Comparison of ENCODE assay signal across 8 mouse cellular contexts in the genomic region with DNA sequence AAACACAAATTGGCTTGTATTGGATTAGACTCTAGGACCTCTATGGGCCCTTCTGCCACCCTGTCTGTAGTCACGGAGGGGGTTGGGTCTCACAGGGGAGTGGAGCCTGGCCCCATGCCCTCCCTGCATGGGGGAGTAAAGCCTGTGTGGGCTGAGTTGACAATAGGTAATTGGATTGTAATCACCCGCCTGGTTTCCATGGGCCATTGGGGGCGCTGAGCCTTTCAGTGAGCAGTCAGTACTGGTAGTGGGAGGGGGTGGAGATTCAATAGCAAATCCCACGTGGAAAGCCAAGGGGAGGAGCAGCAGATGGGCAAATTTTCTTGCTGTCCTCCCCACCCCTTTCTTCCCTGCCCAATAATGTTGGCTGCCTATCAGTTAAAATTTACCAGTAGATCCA. TPM values are rescaled to one million over a fixed set of nuclear protein-coding genes. Genes with fewer than 3 reads are reported as not detected.
DNase-seq lines count a peak whose midpoint lies in the region.

No protein-coding gene starts in this region.

- peak; percentile 66 to 72 for DNase-seq in right cerebral cortex, postnatal 10 days (ENCODE audit: low spot score in 2 of 2)
- no peak for DNase-seq in right cerebral cortex, adult 2 months (ENCODE audit: low spot score in 2 of 2)
- peak; percentile 35 for DNase-seq in embryo, embryonic 9.5 days (ENCODE audit: extremely low spot score)
- peak; percentile 48 to 56 for DNase-seq in layer of hippocampus, postnatal 10 days (ENCODE audit: low spot score in 2 of 2)
- DNase-seq in right cerebral cortex, postnatal 14 days = peak; percentile 13
- DNase-seq in lung, postnatal 36 days = no peak
- no peak for DNase-seq in left cerebral cortex, adult 9 months (ENCODE audit: low spot score in 2 of 2)
- no peak for DNase-seq in lung, postnatal 4 days

RNA-seq across cellular contexts. Expression of a gene that starts 1.7 kb away (rescaled TPM):
- total RNA-seq in layer of hippocampus, postnatal 10 days (2021) = 100 to 1,000 TPM; 199 to 225 TPM

RNA-seq across cellular contexts. Expression of a gene that starts 30.5 kb away (rescaled TPM):
- total RNA-seq in layer of hippocampus, postnatal 10 days (2021) = 10 to 100 TPM; 57.3 to 58.6 TPM

RNA-seq across cellular contexts. Expression of a gene that starts 48.4 kb away (rescaled TPM):
- total RNA-seq in layer of hippocampus, postnatal 10 days (2021) = not detected

Comparison
In these comparisons a context has a peak if more than half of its experiments do, and no peak if none do; other contexts are left out.
1. DNase-seq: peak in right cerebral cortex, postnatal 10 days (2 of 2), embryo, embryonic 9.5 days (single experiment), layer of hippocampus, postnatal 10 days (2 of 2) and right cerebral cortex, postnatal 14 days (single experiment); none in right cerebral cortex, adult 2 months (0 of 2), lung, postnatal 36 days (single experiment), left cerebral cortex, adult 9 months (0 of 2) and lung, postnatal 4 days (0 of 2).